Mouse (Mus musculus): Measurements from ENCODE around the gene H2-T23. TPM values are rescaled to one million over a fixed set of nuclear protein-coding genes. Genes with fewer than 3 reads are reported as not detected.

H2-T23 gene
- polyA plus RNA-seq, 1 experiment from 2014 or later = 120 TPM

DNA sequence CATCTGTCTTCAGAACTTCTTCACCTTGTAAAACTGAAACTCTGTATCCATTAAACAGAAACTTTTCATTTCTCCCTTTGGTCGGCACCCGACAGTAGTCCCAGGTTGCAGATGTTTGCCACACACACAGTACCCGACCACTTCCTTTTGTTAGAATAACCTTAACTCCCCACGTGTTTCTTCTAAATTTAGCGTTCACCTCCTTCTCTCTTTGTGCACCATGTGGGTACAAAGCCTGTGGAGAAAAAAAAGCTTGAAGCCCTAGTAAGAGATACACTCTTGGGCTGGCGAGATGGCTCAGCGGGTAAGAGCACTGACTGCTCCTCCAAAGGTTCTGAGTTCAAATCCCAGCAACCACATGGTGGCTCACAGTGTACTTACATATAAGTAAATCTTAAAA, 33.3 kb downstream of the H2-T23 start:
- peak overlapping the region; percentile 49 for H3K4me3 ChIP-seq (ENCODE audit: low read depth, low read length)

GRCm38 (mm10) chr17:35998545-35999305, 33.9 kb downstream of the H2-T23 start:
- DNase-seq (peak; percentile 39), ATAC-seq (no peak)
- Histone ChIP-seq H3K9me3 (ENCODE audit: low read length) (no peaks in the 10 kb centered on the region), H3K4me2 (ENCODE audit: low read depth, low read length) (peak overlapping the region; percentile 66), H3K9ac (replicated peaks) (peak overlapping the region; percentile 45), H3K27me3 (ENCODE audit: insufficient read depth, low read length) (no peaks in the 10 kb centered on the region), H3K4me1 (ENCODE audit: insufficient read depth) (peaks cover 35% of the 10 kb centered on the region), H3K4me3 (ENCODE audit: low read depth, low read length) (peak overlapping the region; percentile 49), H3K27ac (ENCODE audit: low read depth) (peak overlapping the region; percentile 77), H3K36me3 (replicated peaks; ENCODE audit: insufficient read depth, low read length) (peaks cover 6% of the 10 kb centered on the region; the same call in 1 of the 2 replicates)
- WGBS (ENCODE audit: insufficient replicate concordance) = 43% methylated on average over 6 of the region's 6 CpGs
- no peak for TF ChIP-seq CTCF (IDR thresholded peaks at IDR 0.05; ENCODE audit: low read depth)
- TF ChIP-seq EP300 (IDR thresholded peaks at IDR 0.05; ENCODE audit: low read depth) = no peak; the same call in 1 of the 2 replicates

More for the DNA sequence above, 33.3 kb downstream of the H2-T23 start:
- H3K27ac ChIP-seq (ENCODE audit: low read depth) = peak overlapping the region; percentile 77
- no peaks in the 10 kb centered on the region for H3K27me3 ChIP-seq (ENCODE audit: insufficient read depth, low read length)
- TF ChIP-seq CTCF (IDR thresholded peaks at IDR 0.05; ENCODE audit: low read depth) = no peak
- no peak; the same call in 1 of the 2 replicates for TF ChIP-seq EP300 (IDR thresholded peaks at IDR 0.05; ENCODE audit: low read depth)
- H3K4me2 ChIP-seq (ENCODE audit: low read depth, low read length) = peak overlapping the region; percentile 66
- WGBS (ENCODE audit: insufficient replicate concordance) = 25% methylated on average over 7 of the region's 7 CpGs
- peaks cover 6% of the 10 kb centered on the region; the same call in 1 of the 2 replicates for H3K36me3 ChIP-seq (replicated peaks; ENCODE audit: insufficient read depth, low read length)
- DNase-seq (no peak), ATAC-seq (no peak)
- no peaks in the 10 kb centered on the region for H3K9me3 ChIP-seq (ENCODE audit: low read length)
- peaks cover 35% of the 10 kb centered on the region for H3K4me1 ChIP-seq (ENCODE audit: insufficient read depth)
- H3K9ac ChIP-seq (replicated peaks) = 0 out of 2 replicates have a peak overlapping the region, but pooled peaks have one; percentile 13

- no peak for TF ChIP-seq CTCF (IDR thresholded peaks at IDR 0.05; ENCODE audit: low read depth)
- no peak; the same call in 1 of the 2 replicates for TF ChIP-seq EP300 (IDR thresholded peaks at IDR 0.05; ENCODE audit: low read depth)
- H3K27me3 ChIP-seq (ENCODE audit: insufficient read depth, low read length) = no peaks in the 10 kb centered on the region
- DNase-seq = peak; percentile 77
- H3K4me3 ChIP-seq (ENCODE audit: low read depth, low read length) = peak overlapping the region; percentile 49
- WGBS (ENCODE audit: insufficient replicate concordance) = 24% methylated on average over 12 of the region's 12 CpGs
- peak; percentile 44 for ATAC-seq
- peak overlapping the region; percentile 66 for H3K4me2 ChIP-seq (ENCODE audit: low read depth, low read length)
- peak overlapping the region; percentile 45 for H3K9ac ChIP-seq (replicated peaks)
- peaks cover 35% of the 10 kb centered on the region for H3K4me1 ChIP-seq (ENCODE audit: insufficient read depth)
- H3K9me3 ChIP-seq (ENCODE audit: low read length) = no peaks in the 10 kb centered on the region
- H3K27ac ChIP-seq (ENCODE audit: low read depth) = peak overlapping the region; percentile 77
- peaks cover 6% of the 10 kb centered on the region; the same call in 1 of the 2 replicates for H3K36me3 ChIP-seq (replicated peaks; ENCODE audit: insufficient read depth, low read length)
These were observed 34.7 kb downstream of the H2-T23 start for GRCm38 (mm10) chr17:35997713-35998510.

- Histone ChIP-seq H3K27ac (ENCODE audit: low read depth) (peak overlapping the region; percentile 77), H3K36me3 (replicated peaks; ENCODE audit: insufficient read depth, low read length) (no peaks in the 10 kb centered on the region), H3K4me2 (ENCODE audit: low read depth, low read length) (peak overlapping the region; percentile 66), H3K9ac (replicated peaks) (0 out of 2 replicates have a peak overlapping the region, but pooled peaks have one; percentile 45), H3K9me3 (ENCODE audit: low read length) (no peaks in the 10 kb centered on the region), H3K4me1 (ENCODE audit: insufficient read depth) (peaks cover 35% of the 10 kb centered on the region), H3K27me3 (ENCODE audit: insufficient read depth, low read length) (no peaks in the 10 kb centered on the region), H3K4me3 (ENCODE audit: low read depth, low read length) (peak overlapping the region; percentile 49)
- peak; percentile 49 for ATAC-seq
- WGBS (ENCODE audit: insufficient replicate concordance) = 1% methylated on average over 11 of the region's 11 CpGs
- peak; percentile 96 for DNase-seq
- TF ChIP-seq CTCF (IDR thresholded peaks at IDR 0.05; ENCODE audit: low read depth) (peak; percentile 100), EP300 (IDR thresholded peaks at IDR 0.05; ENCODE audit: low read depth) (no peak)
These were observed 35.7 kb downstream of the H2-T23 start for GRCm38 (mm10) chr17:35996949-35997348.

DNA sequence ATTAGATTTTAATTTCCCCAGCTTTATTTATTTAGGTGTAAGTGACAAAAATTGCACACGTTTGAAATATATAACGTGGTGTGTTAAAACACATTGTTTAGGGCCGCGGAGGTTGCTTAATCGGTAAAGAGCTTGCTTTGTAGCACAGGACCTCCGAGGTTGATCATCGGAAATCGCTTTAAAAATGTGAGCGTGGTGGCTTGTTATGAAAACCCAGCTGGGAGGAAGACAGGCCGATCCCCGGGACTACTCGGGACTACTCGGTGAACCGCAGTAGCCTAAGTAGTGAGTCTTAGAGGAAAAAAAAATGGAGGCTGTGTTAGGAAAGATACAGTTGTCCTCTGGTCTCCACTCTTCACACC, 37.8 kb downstream of the H2-T23 start:
- 2% methylated on average over 14 of the region's 14 CpGs for WGBS (ENCODE audit: insufficient replicate concordance)
- Histone ChIP-seq H3K27ac (ENCODE audit: low read depth) (peak overlapping the region; percentile 86), H3K27me3 (ENCODE audit: insufficient read depth, low read length) (no peaks in the 10 kb centered on the region), H3K36me3 (replicated peaks; ENCODE audit: insufficient read depth, low read length) (no peaks in the 10 kb centered on the region), H3K4me2 (ENCODE audit: low read depth, low read length) (peak overlapping the region; percentile 74), H3K9me3 (ENCODE audit: low read length) (no peaks in the 10 kb centered on the region), H3K9ac (replicated peaks) (peak overlapping the region; percentile 70), H3K4me1 (ENCODE audit: insufficient read depth) (peaks cover 24% of the 10 kb centered on the region), H3K4me3 (ENCODE audit: low read depth, low read length) (peak overlapping the region; percentile 63)
- ATAC-seq = no peak
- DNase-seq = no peak
- TF ChIP-seq CTCF (IDR thresholded peaks at IDR 0.05; ENCODE audit: low read depth) (no peak), EP300 (IDR thresholded peaks at IDR 0.05; ENCODE audit: low read depth) (no peak)

Data from liver, postnatal 0 days (tissue).